Mouse (Mus musculus): ENCODE data around the gene Allc.

- TF ChIP-seq CTCF (IDR thresholded peaks at IDR 0.05; ENCODE audit: control insufficient read depth, insufficient read depth, insufficient replicate concordance, low read depth, low read length) (no peak), POLR2A (IDR thresholded peaks at IDR 0.05; ENCODE audit: control insufficient read depth, low read depth, low read length) (no peak)
Observed at GRCm38 (mm10) chr12:28623195-28623594, 40.9 kb upstream of the Allc start, which contains the start of gene Colec11.
